Mouse (Mus musculus): ENCODE measurements around the gene Rab42.

The Rab42 gene

DNA sequence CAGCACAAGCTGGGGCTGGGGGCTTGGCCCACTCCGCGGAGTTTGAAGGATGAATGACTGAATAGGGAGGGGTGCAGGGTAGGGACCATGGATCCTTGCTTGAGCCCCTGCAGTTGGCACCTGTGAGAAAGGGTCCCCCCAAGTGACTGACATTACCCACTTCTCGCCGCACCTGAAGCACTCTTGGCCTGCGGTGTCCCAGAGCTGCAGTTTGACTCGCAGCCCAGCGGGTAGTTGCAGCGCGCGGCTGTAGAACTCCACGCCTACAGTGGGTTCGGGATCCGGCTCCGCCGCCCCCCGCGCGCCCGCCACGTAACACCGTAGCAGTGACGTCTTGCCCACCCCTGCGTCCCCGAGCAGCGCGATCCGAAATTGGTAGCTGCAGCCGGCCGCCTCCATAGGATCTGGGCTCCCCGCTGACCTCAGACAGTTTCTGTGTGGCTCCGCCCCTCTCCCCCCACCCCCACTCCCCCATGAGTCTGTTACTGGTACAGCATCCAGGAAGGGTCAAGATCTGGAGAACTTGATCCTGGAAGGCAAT is at the start of gene Rab42:
Rab42 (minus strand) TSS at position 447 of the 541 bp plus-strand sequence.
- DNase-seq (ENCODE audit: low spot score) = peak; percentile 71

DNA sequence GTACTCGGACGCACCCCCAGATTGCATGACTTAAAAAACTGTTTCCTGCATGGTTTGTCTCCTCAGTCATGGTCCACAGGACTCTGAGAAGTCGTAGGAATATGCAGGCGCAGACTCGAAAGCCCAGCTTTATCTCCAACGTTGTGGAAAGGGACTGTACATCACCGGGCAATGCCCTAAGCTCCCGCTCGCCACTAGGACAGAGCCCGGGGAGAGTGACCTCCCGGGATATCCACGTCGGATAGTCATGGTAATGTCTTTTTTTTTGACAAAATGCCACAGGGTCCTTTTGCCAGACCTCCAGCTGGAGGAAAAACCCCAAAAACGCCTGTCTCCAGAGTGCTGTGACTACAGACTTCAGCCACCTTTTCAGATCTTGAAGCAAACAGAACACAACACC is 49.6 kb upstream of the Rab42 start:
- no peak for DNase-seq (ENCODE audit: low spot score)

- DNase-seq (ENCODE audit: low spot score) = no peak
Measured at GRCm38 (mm10) chr4:132351401-132351800, 48.2 kb upstream of the Rab42 start.

- DNase-seq (ENCODE audit: low spot score) = no peak
Measured at GRCm38 (mm10) chr4:132350854-132351253, 47.7 kb upstream of the Rab42 start.

DNA sequence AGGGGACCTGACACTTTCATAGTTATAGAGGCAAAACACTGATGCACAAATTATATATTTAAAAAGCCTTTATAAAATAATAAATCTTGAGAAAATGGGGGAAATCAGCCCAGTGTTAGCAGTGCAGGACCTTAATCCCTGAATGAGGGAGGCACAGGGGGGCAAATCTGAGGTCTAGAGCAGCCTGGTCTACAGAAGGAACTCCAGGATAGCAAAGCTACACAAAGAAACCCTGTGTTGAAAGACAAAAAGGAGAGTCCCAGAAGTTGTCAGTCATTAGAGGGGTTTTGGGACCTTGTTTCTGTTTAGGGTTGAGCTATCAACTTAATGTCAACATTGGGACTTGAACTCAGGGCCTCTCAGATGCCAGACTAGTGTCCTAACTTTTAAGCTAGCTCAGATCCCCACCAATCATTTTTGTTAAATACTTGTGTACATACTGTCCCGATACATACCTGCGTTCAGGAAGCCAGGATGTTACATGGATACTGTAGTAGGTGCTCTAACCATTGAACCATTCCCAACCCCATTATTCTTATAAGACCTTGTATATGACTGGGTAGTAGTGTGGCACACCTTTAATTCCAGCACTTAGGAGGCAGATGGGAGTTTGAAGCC is 47.0 kb upstream of the Rab42 start:
- no peak for DNase-seq (ENCODE audit: low spot score)

DNA sequence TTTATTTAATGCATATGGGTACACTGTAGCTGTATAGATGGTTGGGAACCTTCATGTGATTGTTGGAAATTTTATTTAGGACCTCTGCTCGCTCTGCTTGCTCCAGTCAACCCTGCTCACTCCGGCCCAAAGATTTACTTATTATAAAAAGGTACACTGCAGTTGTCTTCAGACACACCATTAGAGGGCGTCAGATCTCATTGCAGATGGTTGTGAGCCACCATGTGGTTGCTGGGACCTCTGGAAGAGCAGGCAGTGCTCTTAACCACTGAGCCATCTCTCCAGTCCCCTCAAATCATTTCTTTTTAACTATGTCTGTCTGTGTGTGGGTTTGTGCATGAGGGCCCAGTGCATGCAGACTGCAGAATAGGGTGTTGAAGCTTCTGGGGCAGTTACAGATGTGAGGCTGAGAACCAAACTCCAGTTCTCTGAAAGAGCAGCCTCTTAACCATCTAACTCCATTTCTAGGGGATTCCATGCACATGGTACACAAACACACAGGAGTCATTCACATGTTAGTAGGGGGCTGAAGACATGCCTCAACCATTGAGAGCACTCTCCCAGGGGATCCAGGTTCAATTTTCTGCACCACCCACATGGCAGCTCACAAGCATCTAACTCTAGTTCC is 46.4 kb upstream of the Rab42 start:
- no peak for DNase-seq (ENCODE audit: low spot score)

DNA sequence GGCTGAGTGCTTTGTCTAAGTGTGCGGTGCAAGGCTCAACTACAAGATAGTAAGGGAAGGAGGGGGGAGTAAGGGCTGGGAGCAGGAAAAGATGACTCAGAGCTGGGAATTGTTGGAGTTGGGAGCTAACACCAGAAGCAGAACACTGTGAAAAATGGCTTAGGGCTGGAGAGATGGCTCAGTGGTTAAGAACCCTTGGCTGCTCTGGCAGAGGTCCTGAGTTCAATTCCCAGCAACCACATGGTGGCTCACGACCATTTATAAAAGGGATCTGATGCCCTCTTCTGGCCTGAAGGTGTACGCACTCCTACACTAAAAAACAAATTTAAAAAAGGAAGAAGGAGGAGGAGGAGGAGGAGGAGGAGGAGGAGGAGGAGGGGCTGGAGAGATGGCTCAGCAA is 43.5 kb upstream of the Rab42 start:
- DNase-seq (ENCODE audit: low spot score) = no peak

GRCm38 (mm10) chr4:132346261-132346660 is 43.1 kb upstream of the Rab42 start:
- no peak for DNase-seq (ENCODE audit: low spot score)

DNA sequence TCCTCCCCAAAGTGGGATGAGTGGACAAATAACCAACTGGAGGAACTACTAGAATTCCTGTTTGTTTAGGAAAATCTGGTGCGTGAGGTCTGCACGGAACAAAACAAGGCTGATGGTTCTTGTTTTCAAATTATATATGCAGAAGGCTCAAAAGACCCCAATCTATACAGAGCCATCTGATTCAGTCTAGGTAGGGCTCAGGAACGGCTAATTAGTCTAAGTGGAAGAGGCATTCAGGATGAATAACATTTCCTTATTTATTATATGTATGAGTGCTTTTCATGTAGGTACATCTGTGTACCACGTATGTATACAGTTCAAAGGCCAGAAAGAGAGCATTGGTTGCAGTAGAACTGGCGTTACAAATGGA is 42.6 kb upstream of the Rab42 start:
- no peak for DNase-seq (ENCODE audit: low spot score)

DNA sequence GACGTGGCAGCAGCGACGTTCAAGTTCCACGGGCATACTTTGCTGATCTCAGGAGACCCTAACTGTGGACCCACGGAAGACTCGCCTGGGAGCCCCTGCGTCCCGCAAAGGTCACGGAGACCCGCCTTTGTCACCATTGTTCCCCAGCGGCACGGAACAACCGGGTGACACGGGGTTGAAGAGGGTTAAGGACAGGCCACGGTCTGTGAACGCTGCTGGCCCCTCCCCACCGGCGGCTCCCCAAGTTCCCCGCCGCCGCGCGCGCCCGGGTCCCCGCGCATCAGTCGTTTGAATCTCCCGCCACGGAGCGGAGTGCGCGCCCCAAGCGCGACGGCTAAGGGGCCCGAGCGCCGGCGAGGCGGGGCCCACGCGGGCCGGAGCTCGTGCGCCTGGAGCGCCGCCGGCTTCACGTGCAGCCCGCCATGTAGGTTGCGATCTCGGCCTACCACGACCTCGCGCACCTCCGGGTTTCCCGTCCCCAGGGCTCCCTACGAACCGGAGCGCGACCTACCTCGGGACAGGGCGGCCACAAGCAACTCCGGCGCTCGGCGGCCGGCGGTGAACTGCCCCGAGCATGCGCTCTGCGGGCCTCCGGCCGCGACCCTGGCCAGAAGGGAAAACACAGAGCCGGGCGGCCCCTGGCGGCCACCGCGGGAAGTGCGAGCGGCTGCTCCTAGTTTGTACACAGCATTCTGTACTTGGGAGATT is 42.1 kb upstream of the Rab42 start:
- peak; percentile 98 for DNase-seq (ENCODE audit: low spot score)

DNA sequence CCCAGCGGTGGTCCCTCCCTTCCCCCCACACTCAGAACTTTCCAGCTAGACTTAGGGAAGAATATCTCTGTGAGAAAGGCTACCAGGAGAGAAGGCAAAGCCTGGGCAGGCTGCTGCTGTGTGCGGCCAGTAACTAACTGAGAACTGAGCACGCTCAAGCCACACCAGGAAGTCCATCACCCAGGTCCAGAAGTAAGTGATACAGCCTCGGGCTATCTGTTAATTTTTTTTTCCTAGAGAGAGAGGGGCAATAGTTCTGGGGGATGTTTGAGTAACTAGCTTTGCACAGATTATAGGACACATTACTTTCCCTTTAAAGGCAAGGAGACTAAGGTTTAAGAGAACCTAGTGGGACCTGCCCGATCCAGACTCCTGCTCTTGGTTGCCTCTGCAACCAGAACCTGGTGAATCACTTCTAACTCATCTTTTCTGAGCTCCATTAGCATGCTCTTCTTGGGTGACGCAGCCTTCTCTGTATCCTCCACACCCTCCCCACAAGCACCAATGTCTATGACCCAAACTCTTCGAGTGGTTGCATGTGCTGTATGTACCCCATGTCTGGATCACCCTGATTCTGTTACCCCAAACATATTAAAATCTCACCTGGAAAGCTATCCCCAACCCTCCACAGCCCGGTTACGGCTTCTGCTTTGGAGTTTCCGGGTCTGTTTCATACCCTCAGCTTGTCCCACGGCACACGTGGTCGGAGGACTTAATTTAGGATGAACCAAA is 41.4 kb upstream of the Rab42 start:
- DNase-seq (ENCODE audit: low spot score) = no peak

DNA sequence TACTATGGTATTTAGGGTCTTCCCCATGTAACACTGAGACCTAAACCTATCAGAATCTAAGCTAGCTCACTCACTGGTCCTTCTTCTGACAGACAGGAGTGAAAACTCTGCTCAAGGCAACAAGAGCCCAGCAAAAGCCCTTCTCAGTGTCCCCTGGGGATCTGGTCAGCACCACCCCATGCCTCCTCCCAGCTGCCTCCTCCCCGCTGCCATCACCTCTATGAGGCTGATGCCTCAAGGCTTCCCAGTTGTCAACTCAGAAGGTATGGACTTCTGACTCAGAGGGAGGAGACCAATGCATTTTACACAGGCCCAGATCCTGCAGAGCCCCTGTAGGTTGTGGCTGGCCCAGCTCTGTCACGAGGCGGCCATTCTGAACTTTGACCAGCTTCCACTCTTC is 38.3 kb upstream of the Rab42 start:
- no peak for DNase-seq (ENCODE audit: low spot score)

DNA sequence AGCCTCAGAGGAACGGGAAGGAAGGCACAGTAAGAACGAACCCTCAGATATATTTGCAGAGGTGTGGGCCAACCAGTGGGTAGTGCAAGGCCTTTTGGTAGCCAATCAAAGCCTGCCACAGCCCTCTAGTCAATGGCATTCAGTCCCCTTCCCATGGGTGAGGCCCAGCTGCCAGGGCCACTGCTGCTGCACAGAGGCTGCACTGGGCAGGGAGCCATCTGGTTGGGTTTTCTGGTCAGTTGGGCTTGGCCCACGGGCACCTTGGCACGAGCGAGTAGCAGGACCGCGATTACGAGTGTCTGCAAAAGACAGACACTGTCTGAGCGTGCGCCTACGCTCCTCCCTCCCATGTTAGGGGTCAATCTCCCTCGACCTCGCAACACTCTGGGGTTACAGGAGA is 35.8 kb upstream of the Rab42 start:
- peak; percentile 72 for DNase-seq (ENCODE audit: low spot score)

DNA sequence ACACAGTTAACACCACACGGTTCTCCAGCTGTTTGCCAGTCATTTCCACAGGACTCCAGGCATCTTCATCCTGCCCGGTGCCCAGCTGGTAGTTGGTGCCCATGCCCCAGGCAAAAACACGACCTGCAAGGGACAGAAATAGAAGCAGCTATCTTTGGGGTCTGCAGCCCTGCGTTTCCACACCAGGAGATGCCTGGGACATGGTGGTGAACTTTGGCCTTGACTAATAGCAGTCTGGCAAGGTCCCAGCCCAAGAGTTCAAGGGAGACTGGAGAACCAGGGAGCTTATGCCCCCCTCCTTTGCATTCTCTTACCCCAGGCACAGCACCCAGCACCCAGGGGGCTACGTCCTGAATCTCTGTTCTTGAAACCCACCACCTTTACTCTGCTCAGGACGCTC is 29.7 kb upstream of the Rab42 start:
- DNase-seq (ENCODE audit: low spot score) = no peak

- DNase-seq (ENCODE audit: low spot score) = no peak
Measured at GRCm38 (mm10) chr4:132331960-132332359, 28.8 kb upstream of the Rab42 start.

DNA sequence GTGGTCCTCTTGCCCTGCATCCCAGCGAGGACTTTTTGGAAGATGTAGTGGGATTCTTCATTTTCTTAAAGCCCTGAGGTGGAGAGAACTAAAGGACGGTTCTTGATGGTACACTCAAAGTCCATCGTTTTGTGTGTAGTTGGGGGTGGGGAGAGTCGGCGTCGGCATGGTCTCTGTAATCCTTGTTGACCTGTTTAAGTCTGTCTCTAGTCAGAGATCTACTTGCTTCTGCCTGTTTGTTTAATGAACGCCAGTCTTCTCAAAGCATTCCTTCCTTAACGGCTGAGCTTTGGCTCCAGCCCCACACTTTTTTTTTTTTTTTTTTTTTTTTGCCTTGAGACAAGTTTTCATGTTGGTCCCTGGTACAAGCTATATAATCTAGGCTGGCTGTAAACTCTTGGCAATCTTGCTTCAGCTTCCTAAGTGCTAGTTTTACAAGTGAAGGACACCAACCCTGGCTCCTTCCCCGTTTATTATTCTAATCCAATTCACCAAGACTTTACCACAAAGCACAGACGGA is 26.7 kb upstream of the Rab42 start:
- DNase-seq (ENCODE audit: low spot score) = no peak

DNA sequence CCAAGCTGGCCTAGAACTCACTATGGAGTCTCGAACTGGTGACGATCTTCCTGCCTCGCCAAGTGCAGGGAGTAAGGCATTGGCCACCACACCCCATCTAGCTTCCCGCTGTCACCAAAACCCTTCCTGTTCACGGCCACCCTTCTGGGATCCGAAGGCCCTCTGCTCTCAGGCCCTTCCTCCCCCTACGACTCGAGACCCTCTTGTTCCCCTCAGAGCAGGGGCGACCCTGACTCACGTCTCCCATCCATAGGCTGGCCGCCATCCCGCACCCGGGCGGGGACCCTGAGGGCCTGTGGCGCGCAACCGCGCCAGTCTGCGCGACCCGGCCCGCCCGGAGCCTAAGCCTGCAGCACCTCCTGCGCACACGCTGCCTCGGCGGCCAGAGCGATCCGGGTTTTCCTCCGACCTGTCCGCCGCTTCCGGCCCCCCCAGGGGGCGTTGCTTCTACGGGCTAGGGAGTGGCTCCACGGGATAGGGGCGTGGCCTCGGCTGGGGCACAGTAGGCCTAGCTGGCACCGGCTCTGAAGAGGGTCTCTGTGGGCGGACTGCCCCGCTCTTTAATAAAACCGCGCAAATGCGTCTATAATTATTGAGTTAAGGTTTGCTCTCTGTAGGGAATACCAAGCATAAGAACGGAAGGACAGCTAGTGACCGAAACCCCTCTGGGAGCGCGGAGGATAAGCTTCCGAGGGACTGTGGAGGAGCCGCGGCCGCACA is 26.1 kb upstream of the Rab42 start, which contains the start of gene Trnau1ap:
Trnau1ap (minus strand) TSS at position 424 of the 720 bp plus-strand sequence.
- DNase-seq (ENCODE audit: low spot score) = peak; percentile 95

DNA sequence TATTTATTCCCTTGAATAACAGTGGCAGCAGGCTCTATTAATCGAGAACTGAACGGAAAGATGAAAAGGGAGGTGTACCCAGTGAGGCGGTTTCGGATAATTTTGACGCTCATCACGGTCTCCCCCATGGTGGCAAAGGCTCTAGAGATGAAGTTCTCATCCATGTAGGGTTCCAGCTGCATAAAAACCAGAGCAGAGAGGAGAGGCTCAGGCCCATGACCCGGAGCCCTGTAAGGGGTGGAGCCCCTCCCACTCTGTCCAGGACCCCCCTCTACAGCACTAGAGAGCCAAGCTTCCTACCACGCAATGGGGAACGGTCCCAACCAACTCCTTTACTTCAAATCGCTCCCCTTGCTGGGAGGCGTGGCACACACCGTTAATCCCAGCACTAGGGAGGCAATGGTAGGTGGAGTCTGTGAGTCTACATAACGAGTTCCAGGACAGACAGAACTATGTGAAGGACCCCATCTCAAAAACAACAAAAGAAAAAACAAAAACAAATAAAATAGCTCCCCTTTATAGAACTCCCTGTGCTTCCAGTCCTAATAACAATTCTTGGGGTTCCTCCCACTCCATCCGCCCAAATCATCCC is 25.3 kb upstream of the Rab42 start:
- no peak for DNase-seq (ENCODE audit: low spot score)

DNA sequence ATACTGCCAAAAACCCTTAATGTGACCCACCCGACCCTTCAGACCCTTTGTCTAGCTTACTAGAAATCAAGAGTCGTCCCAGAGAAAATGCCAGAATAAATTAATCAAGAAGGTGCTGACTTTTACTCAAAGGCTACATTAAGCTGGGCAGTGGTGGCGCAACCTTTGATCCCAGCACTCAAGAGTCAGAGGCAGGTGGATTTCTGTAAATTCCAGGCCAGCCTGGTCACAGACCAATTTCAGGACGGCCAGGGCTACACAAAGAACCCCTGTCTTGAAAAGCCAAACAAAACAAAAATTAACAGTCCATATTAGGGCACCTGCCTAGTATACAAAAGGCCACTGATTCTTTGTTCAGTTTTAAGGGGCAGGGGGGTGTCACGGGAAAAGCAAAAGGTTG is 23.3 kb upstream of the Rab42 start:
- DNase-seq (ENCODE audit: low spot score) = no peak

GRCm38 (mm10) chr4:132315711-132316110 is 12.5 kb upstream of the Rab42 start:
- no peak for DNase-seq (ENCODE audit: low spot score)

- no peak for DNase-seq (ENCODE audit: low spot score)
Measured at GRCm38 (mm10) chr4:132312627-132313026, 9.4 kb upstream of the Rab42 start.

Data from testis, postnatal 10 days (tissue).